Mouse (Mus musculus): Measurements from ENCODE around the gene Prr30. TPM values are rescaled to one million over a fixed set of nuclear protein-coding genes. Genes with fewer than 3 reads are reported as not detected.

Gene Prr30
- not detected for total RNA-seq (2023)

DNA sequence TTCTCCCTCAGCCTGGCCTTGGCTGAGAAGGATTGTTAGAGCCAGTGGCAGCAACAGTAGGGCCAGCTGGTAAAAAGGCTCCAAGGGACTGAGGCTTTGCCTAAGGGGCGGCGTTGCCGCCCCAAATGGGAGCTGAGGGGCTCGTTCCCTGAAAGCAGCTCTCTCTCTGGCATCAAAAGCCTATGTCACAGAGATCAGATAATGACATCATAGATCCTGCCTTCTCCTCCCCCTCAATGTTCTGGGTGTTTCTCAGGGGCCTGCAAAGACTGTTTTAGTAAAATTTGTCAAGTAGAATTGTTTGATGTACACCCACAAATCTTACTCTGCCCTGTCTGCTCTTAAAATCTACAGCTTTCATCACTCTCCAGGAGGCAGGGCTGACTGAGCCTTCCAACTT lies at the start of gene Prr30:
Gene Prr30 (minus strand): TSS at position 101 of the 400 bp plus-strand sequence.

